Mouse (Mus musculus): Measurements from ENCODE around the gene Gphn.
"Not testable (repeated sequence)": the region's sequence is repeated elsewhere in the genome, so short reads cannot be mapped to it uniquely, and the experiment has no call there.

Gphn gene

GRCm38 (mm10) chr12:78356472-78356871, 130.3 kb downstream of the Gphn start:
- DNase-seq (ENCODE audit: low spot score in 2 of 2): no peak

GRCm38 (mm10) chr12:78389267-78389666, 163.1 kb downstream of the Gphn start:
- no peak for DNase-seq (ENCODE audit: low spot score in 2 of 2)

DNA sequence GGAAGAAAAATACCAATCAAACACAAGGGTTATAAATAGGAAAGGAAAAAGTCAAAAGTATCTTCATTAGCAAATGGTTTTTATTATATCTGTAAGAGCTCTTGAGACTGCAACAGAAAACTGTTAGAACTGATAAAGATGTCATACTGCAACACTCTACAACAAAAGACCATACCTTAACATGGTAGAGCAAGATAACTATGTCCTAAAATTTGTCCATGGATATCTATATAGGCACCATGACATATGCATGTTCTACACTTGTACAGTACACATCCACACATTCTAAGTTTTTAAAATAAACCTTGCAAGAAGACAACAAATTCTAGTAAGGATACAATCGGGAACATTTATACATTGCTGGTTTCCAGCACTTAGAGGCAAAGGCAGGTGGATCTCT, 169.1 kb downstream of the Gphn start:
- DNase-seq (ENCODE audit: low spot score in 2 of 2): no peak

DNA sequence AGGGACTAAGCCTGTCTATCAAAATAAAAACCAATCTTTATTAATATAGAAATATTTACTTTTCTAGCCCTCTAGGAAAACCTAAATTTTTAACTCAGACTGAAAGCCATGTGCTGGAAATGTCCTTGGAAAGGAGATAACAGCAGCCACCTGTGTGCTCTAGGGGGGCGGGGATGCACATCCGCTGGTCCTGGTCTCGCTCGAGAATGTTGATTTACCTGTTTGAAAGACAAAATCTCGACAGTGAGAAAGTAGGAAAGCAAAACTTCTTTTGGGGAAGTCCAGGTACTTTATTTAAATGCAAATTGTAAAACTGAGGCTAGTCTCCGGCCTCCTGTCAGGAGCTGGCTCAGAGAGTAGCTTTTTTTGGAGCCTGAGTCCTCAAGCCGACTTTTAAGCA, 181.3 kb downstream of the Gphn start:
- not testable (repeated sequence) for DNase-seq (ENCODE audit: low spot score in 2 of 2)

- no peak for DNase-seq (ENCODE audit: low spot score in 2 of 2)
Observed at GRCm38 (mm10) chr12:78522176-78522575, 296.0 kb downstream of the Gphn start.

DNA sequence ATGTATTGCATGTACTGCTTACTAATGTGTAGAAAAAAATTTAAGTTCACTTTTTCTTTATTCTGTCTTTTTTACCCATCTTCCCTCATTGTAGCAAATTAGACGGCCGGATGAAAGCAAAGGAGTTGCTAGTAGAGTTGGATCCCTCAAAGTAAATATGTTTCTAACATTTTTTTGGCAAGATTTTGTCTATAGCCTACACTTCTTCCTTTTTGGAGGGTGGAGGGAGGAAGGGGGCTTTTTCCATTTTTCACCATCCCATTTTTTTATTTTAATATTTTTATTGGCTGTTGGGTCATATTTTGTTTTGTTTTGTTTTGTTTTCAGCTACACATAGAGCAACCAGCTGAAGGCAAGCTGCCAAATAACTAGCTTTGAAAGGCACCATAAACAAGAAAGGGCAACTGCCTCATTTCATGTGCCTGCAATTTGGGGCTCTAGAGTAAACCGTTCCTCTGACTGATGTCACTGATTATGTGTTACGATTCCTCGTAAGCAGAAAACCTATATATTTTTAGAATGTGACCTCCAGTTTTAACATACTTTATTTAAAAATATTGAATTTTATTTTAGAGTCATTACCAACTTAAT, 296.7 kb downstream of the Gphn start:
- no peak for DNase-seq (ENCODE audit: low spot score in 2 of 2)

DNA sequence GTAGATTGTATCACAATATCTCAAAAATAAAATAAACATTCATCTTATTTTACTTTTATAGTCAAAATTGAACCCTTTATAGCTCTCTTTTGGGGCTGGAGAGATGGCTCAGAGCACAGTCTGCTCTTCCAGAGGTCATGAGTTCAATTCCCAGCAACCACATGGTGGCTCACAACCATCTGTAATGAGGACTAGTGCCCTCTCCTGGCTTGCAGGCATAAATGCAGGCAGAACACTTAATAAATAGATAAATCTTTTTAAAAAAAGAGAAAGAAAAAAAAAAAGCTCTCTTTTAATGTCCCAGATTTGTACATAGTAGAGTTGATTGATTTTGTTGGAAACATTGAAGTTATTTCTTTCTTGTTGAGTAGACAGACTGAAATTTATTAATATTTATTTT, 311.4 kb downstream of the Gphn start:
- DNase-seq (ENCODE audit: low spot score in 2 of 2): not testable (repeated sequence)

DNA sequence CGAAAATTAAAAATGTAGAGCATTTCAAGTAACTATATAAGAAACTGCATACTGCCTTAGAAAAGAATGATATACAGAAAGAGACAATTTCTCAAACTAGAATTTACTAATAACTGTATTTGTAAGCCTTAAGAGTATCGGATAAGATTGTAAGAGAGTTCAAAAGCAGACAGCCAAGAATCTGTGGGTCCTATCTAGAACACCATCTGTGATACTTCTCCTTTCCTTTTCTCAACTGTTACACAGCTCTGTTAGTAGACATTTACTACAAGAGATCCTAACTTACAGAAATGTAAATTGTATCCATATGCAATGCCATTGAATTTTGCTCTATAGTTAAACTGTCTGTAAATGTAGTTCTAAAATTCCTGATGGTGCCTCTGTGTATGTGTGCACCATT, 324.7 kb downstream of the Gphn start:
- DNase-seq (ENCODE audit: low spot score in 2 of 2): no peak

GRCm38 (mm10) chr12:78631816-78632215, 405.6 kb downstream of the Gphn start:
- DNase-seq (ENCODE audit: low spot score in 2 of 2): no peak

DNA sequence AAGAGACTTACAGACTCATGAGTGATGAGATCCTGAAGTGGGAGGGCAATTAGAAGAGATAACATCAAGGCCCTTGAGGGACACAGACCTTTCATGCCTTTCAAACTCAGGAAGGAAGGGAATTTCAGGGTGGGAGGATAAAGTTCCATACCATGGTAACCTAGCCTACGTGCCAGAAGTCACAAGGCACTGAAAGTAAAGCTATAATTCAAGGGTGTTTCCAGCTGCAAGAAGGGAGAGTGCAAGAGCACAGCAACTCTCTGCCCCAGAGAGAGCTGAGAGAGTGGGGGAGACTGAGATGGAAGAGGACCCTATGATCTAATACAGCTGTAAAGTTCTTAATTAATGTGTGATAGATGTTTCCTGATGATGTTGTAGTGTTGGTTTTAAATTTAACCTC, 413.3 kb downstream of the Gphn start:
- DNase-seq (ENCODE audit: low spot score in 2 of 2): no peak

- DNase-seq (ENCODE audit: low spot score in 2 of 2): no peak
Observed at GRCm38 (mm10) chr12:78640086-78640485, 413.9 kb downstream of the Gphn start.

DNA sequence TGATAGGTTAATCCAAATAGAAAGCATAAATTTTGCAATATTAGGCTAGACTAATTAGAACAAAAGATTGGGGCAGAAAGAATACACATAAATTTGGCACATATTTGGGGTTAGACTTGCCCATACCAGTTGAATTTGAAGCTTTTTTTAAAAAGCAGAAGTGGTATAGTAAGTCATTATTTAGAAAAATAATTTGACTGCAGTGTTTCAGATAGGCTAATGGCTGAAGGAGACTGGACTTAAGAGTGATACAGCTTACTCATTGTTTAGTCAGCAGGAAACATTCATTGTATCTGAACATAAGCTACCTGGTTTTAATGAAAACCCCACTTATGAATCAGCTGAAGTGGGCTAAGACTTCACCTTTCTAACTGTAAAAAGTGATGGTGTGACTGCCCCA, 415.0 kb downstream of the Gphn start:
- DNase-seq (ENCODE audit: low spot score in 2 of 2): no peak

DNA sequence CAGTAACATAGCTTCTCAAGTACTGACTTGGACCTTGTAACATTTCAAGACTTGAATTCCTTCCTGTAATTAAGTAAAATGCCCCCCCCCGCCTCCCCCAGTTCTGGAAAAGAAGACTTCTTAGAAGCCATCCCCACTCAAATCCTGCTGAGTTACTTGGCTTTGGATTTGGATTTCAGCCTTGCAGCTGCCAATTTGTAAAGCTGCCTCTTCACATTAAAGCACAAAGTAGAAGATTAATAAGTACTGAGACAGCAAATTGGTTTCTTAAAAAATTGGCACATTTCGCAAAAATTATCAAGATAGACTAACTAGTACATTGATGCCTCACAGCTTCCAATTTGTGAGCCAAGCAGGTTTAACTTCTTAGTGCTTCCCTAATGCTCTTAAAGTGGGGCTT, 417.5 kb downstream of the Gphn start:
- no peak for DNase-seq (ENCODE audit: low spot score in 2 of 2)

DNA sequence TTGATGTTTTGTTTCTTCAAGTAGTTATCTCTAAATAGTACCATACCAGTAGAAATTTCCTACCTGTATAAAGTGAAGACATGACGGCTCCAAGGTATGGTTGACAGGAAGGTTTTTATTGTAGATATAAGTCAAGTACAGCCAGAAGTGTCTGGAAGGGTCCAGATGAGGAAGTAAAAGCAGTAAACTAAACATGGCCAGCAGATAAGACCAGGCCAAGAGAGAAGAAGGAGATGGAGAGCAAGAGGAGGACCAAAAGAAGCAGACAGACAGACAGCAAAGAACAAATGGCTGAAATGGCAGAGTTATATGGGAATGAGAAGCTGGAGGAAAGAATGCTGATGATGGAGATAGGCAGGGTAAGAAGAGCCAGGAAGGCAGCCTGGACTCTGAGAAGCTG, 419.1 kb downstream of the Gphn start:
- DNase-seq (ENCODE audit: low spot score in 2 of 2): no peak

DNA sequence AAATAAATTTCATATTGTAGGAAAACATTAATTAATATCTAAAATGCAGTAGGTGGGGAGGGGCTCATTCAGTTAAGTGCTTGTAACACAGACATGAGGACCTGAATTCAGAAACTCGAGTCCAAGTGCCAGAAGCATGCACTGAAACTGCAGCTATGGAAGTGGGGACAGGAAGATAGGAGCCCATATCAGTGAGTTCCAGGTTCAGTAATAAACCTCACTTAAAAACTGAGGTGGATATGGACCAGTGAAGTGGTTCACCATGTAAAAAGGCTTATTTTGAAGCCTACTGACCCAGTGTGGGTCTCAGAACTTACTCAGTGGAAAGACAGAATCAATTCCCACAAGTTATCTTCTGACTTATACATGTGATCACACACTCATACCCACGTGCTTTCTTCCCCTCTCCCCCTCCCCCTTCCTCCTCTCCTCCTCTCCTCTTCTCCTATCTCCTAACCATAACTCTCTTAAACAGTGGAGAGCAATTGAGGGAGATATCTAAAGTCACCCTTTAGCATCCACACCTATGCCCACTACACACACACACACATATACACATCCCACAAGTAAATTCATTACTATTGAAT, 433.6 kb downstream of the Gphn start:
- DNase-seq (ENCODE audit: low spot score in 2 of 2): no peak

DNA sequence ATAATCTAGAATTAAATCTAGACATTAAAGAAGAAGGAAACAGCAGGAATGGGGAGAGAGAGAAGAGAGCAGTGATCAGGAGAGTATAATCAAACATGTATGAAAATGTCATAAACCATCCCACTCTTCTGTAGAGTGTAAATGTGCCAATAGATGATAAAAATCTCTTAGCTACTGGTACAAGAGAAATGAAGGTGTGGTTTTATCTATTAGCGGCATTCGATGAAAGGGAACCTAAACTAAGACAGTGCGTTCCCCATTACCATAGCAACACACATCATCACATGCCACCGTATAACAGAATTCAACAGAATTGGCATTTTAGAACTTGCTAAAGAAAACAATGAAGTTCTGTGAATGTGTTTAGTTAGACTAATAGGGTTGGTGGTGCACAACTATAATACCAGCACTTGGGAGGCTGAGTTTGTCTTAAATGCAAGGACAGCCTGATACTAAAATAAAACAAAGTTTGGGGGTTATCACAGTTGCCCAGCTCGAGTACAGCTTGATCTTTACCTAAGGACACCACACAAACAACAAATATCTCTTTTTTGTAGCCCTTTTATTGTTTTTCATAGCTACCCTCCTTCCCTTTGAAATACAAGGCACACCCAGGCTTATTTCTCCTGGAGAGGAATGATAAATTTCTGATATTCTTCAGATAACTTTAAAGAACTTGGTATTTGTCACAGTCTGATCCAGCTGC, 452.1 kb downstream of the Gphn start:
- DNase-seq (ENCODE audit: low spot score in 2 of 2): no peak

DNA sequence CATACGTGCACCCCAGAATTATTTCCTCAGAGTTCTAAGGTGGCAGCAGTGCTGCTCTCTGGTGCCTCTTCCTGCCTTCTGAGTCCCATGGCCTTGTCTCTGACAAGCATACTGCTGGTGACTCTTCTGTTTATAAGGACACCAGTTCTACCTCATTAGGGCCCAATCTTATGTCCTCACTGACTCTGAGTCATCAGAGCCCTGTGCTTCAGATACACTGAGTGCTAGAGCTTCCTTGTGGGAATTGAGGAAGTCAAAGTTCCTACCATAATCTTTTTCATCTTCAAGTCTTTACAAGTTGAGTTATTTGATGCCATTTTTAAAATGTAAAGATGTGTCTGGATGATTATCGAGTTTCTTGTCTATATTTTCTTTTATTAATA, 452.6 kb downstream of the Gphn start:
- no peak for DNase-seq (ENCODE audit: low spot score in 2 of 2)

GRCm38 (mm10) chr12:78681048-78681447, 454.9 kb downstream of the Gphn start:
- no peak for DNase-seq (ENCODE audit: low spot score in 2 of 2)

DNA sequence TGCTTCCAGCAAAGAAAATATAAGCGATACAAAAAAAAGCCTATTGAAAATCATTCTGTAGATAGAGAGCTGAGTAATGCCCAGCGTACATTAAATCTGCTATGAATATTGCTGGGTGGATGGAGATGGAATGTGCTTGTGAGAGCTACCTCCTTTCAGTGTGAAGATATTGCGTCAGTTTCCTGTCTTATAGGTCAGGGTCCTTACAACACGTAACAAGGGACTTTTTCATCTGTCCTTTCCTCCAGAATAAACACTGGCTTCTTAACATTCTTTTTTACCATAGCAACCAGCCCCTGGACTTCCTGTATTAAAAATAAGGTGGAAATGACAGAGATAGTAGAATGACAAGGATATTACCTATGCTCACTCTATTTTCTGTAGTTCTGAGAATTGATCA, 456.1 kb downstream of the Gphn start:
- DNase-seq (ENCODE audit: low spot score in 2 of 2): no peak

DNA sequence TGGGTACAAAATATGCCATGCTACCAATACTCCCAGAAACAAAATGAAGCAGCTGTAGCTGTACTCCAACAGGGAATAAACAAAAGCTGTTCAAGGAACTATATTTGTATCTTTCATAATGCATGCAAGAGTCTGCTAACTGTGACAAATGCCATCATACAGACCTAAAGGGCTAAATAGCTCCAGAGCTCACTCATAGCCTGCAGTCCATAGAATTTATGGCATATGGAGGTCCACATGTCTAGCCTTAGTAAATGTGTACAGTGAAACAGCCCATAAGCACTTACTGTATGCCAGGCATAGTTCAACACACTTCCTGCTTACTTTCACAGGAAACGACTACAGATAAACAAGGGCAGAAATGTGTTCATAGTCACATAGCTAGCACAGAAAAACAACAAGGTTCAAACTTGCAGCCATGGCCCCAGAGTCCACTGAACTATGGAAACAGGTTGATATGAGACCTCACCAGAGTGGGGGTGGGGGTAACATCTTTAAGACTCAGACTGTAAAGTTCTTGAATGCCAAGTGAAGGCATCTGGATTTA, 459.6 kb downstream of the Gphn start:
- DNase-seq (ENCODE audit: low spot score in 2 of 2): no peak

GRCm38 (mm10) chr12:78688876-78689275, 462.7 kb downstream of the Gphn start:
- DNase-seq (ENCODE audit: low spot score in 2 of 2): no peak

DNA sequence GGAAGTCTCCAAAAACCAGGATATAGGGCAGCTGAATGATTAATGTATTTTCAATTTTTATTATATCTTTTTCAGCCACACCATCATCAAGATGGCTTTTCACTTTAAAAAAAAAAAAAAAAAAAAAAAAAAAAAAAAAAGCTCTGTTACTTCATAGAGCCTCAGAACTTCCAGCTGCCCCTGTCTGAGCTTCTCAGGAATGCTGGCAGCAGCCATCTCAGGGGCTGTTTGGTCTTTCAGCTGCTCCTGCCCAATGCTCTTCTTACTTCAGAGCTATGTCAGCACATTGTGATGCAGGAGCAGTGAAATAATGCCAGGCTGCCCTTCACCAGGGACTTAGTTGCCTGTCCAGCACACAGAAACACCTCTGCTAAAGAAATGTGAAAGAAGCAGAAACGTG, 465.1 kb downstream of the Gphn start, which contains the start of gene Fam71d:
Gene Fam71d, plus strand, starts transcription at position 211 of the 400 bp plus-strand sequence.
- no peak for DNase-seq (ENCODE audit: low spot score in 2 of 2)

DNA sequence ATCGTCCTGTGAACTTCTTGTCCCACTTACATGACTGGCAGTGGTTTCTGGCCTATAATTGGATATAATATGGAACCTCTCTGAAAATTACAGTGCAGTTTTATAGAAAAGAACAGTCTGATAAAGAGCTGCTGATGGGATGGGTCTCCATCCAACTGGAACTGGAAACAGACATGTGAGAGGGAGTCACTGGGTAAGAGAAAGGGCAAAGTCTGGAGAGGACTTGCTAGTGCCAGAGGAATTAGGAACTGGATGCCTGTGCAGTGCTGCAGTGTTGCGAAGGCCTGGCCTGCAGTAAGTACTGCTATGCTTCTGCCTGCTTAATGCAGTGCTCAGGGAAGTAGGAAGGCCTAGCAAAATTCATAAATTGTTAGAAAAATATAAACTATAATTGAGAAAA, 467.1 kb downstream of the Gphn start:
- DNase-seq (ENCODE audit: low spot score in 2 of 2): no peak
